Mouse (Mus musculus) olfactory bulb, adult 2 months (tissue): ENCODE measurements around the gene Rpl32.

Experiments used
- CTCF ChIP-seq: fragments of 200-500 bp; IDR thresholded peaks from 2 replicates; pipeline ENCODE4 v1.5.1; 2012; ENCODE audit warnings: low read depth, mild to moderate bottlenecking, low read length, moderate library complexity; ENCODE audit not compliant: insufficient read depth
- POLR2A ChIP-seq: fragments of 200-500 bp; IDR thresholded peaks from 2 replicates; pipeline ENCODE4 v1.6.1; 2012; ENCODE audit warnings: mild to moderate bottlenecking, low read depth, low read length, moderate library complexity; ENCODE audit not compliant: insufficient read depth

DNA sequence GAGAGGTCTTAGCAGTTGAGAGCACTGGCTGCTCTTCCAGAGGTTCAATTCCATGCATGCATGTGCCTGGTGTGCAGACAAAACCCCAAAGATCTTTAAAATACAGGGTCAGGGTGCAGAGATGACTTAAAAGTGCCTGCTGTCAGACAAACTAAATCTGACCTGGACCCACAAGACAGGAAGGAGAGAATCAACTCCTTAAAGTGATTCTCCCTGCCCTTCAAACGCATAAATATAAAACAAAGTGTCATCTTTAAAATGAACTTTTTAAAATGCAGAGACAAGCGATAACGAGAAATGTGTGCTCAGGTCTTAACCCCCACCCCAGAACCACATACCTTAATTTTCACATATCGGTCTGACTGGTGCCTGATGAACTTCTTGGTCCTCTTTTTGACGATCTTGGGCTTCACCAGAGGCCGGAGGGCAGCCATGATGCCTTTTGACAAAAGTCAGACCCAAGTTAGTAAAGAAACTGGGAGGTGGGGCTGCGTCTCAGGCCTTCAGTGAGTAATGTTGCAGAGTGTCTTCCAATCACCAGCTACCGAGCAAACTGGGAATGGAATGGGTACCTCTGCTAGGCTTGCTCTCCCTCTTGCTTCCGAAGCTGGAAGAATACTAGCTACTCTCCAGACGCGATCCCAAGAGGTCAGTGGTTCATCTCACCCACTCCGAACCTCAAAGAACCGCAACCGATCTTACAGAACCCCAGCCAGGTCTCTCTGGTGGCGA lies 917 bp downstream of the Rpl32 start:
- no peak for TF ChIP-seq CTCF
- TF ChIP-seq POLR2A = no peak
